Mouse (Mus musculus): ENCODE measurements at regions not wholly inside any gene's neighbourhood (a gene's known extent, or its start where the extent isn't known, plus 50 kb on each side); places are given as distances from the start of the nearest gene placed in this dataset.
A peak's percentile ranks its signal among the peaks of the same experiment; 100 is the strongest.

GRCm38 (mm10) chr2:114994691-114995347 is 340.1 kb upstream of the Dph6 start:
- DNase-seq: no peak

GRCm38 (mm10) chr2:115013916-115014315 is 359.2 kb upstream of the Dph6 start:
- DNase-seq: no peak

GRCm38 (mm10) chr2:115026777-115027176 is 372.0 kb upstream of the Dph6 start:
- DNase-seq: no peak

- DNase-seq: no peak
Measured at GRCm38 (mm10) chr2:115031134-115031533, 376.4 kb upstream of the Dph6 start.

- no peak for DNase-seq
Measured at GRCm38 (mm10) chr2:115036205-115036604, 381.4 kb upstream of the Dph6 start.

GRCm38 (mm10) chr2:115042299-115042785 is 387.6 kb upstream of the Dph6 start:
- no peak for DNase-seq

GRCm38 (mm10) chr2:115056327-115057070 is 401.7 kb upstream of the Dph6 start:
- no peak for DNase-seq

GRCm38 (mm10) chr2:115057200-115057599 is 402.4 kb upstream of the Dph6 start:
- no peak for DNase-seq

- DNase-seq: no peak
Measured at GRCm38 (mm10) chr2:115067489-115068163, 412.9 kb upstream of the Dph6 start.

- no peak for DNase-seq
Measured at GRCm38 (mm10) chr2:115069704-115070103, 414.9 kb upstream of the Dph6 start.

- no peak for DNase-seq
Measured at GRCm38 (mm10) chr2:115070123-115070522, 415.4 kb upstream of the Dph6 start.

- DNase-seq: no peak
Measured at GRCm38 (mm10) chr2:115070666-115071065, 415.9 kb upstream of the Dph6 start.

GRCm38 (mm10) chr2:115081563-115082291 is 427.0 kb upstream of the Dph6 start:
- peak; percentile 46 for DNase-seq

- no peak for DNase-seq
Measured at GRCm38 (mm10) chr2:115082292-115082809, 427.6 kb upstream of the Dph6 start.

GRCm38 (mm10) chr2:115088421-115089120 is 433.8 kb upstream of the Dph6 start:
- DNase-seq: no peak

GRCm38 (mm10) chr2:115090430-115091175 is 435.8 kb upstream of the Dph6 start:
- DNase-seq: peak; percentile 19

- no peak for DNase-seq
Measured at GRCm38 (mm10) chr2:115095351-115095750, 440.6 kb upstream of the Dph6 start.

- no peak for DNase-seq
Measured at GRCm38 (mm10) chr2:115101501-115101900, 446.7 kb upstream of the Dph6 start.

GRCm38 (mm10) chr2:115119429-115120205 is 461.9 kb upstream of the BC052040 start:
- no peak for DNase-seq

GRCm38 (mm10) chr2:115120206-115120503 is 461.4 kb upstream of the BC052040 start:
- no peak for DNase-seq

Measured in kidney, adult 11 months (tissue).